Mouse (Mus musculus) neural tube, embryonic 15.5 days (tissue): ENCODE measurements around the gene Olfr140. TPM values are rescaled to one million over a fixed set of nuclear protein-coding genes. Genes with fewer than 3 reads are reported as not detected.

Experiments
- ATAC-seq: fragments of 200-750 bp; cut with Nextera tagmentation; 2 replicates; pipeline ENCODE4 v1.8.0; 2017; ENCODE audit warnings: mild to moderate bottlenecking, moderate TSS enrichment, moderate library complexity; ENCODE audit not compliant: low FRiP score
- H3K27ac ChIP-seq: fragments of 300-500 bp; sonication (generic); replicated peaks from 2 replicates; pipeline ENCODE4 v1.5.1; 2015; ENCODE audit warnings: mild to moderate bottlenecking, inconsistent platforms
- H3K27me3 ChIP-seq: fragments of 300-500 bp; sonication (generic); replicated peaks from 2 replicates; pipeline ENCODE4 v1.6.1; 2015; ENCODE audit warnings: inconsistent platforms
- H3K36me3 ChIP-seq: fragments of 300-500 bp; sonication (generic); 2 replicates; pipeline ENCODE4 v1.6.1; 2015; ENCODE audit warnings: inconsistent platforms
- H3K4me1 ChIP-seq: fragments of 300-500 bp; sonication (generic); 2 replicates; pipeline ENCODE4 v1.6.1; 2015; ENCODE audit warnings: inconsistent platforms
- H3K4me2 ChIP-seq: fragments of 300-500 bp; sonication (generic); 2 replicates; pipeline ENCODE4 v1.6.1; 2015; ENCODE audit warnings: inconsistent platforms, mild to moderate bottlenecking, moderate library complexity
- H3K4me3 ChIP-seq: fragments of 300-500 bp; sonication (generic); replicated peaks from 2 replicates; pipeline ENCODE4 v1.5.1; 2015; ENCODE audit warnings: mild to moderate bottlenecking, inconsistent platforms
- H3K9ac ChIP-seq: fragments of 300-500 bp; sonication (generic); replicated peaks from 2 replicates; pipeline ENCODE4 v1.6.1; 2015; ENCODE audit warnings: mild to moderate bottlenecking, inconsistent platforms
- H3K9me3 ChIP-seq: fragments of 300-500 bp; sonication (generic); replicated peaks from 2 replicates; pipeline ENCODE4 v1.6.1; 2016; ENCODE audit warnings: inconsistent platforms
- WGBS: fragments of 180-500 bp; shearing (Covaris S2); methylation state at CpG from one replicate; pipeline ENCODE4 v1.1.7; 2015; ENCODE audit warnings: mixed read lengths; 5-methylcytosine and 5-hydroxymethylcytosine counted together
- polyA plus RNA-seq: library from polyadenylated mRNA; unstranded; fragments of >200 nt; fragmentation: Nextera tagmentation; extraction: Ambion mirVana; gene quantifications from 2 replicates; pipeline ENCODE4 v1.2.1, GENCODE M21; 2015

Gene Olfr140
- polyA plus RNA-seq = not detected in 2 replicates

- ATAC-seq = no peak
- no peak within 1 kb of the TSS for H3K9ac ChIP-seq
- no peaks in the 10 kb centered on the region for H3K36me3 ChIP-seq
- H3K27me3 ChIP-seq = no peaks in the 10 kb centered on the region
- no peaks in the 10 kb centered on the region for H3K9me3 ChIP-seq
- H3K27ac ChIP-seq = no peak within 1 kb of the TSS
- no peak within 1 kb of the TSS for H3K4me2 ChIP-seq
- no peak within 1 kb of the TSS for H3K4me3 ChIP-seq
- H3K4me1 ChIP-seq = no peaks in the 10 kb centered on the region
Measured at GRCm38 (mm10) chr2:90063494-90063893, at the start of gene Olfr140. TSS of gene Olfr140 (minus strand) at chr2:90063594.

DNA sequence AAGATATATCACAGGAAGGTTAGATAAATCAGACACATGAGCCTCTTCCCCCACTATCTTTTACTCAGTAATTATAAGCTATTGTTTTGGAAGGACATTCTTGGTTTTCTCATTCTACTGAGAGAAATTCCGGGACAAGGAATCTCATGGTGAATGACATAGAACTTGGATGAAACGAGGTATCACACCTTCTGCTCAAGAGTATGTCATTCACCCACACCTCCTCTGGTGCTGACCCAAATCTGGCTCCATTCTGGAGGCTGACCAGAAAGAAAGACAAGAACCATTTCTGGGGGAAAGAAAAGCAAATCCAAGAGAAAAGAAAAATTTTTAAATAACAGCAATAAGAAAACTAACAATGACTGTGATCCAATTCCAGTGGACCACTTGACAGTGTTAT lies 6.7 kb upstream of the Olfr140 start:
- 78% methylated on average over 2 of the region's 2 CpGs for WGBS

GRCm38 (mm10) chr2:90035037-90035436 lies 28.4 kb downstream of the Olfr140 start, which contains the start of gene Olfr1265:
TSS of gene Olfr1265 (plus strand) at chr2:90035337.
- Histone ChIP-seq H3K36me3 (no peaks in the 10 kb centered on the region), H3K9ac (no peak within 1 kb of the TSS), H3K4me1 (no peaks in the 10 kb centered on the region), H3K27me3 (no peaks in the 10 kb centered on the region), H3K9me3 (no peaks in the 10 kb centered on the region), H3K27ac (no peak within 1 kb of the TSS), H3K4me3 (no peak within 1 kb of the TSS), H3K4me2 (no peak within 1 kb of the TSS)
- ATAC-seq = no peak

More for the DNA sequence above, 6.7 kb upstream of the Olfr140 start:
- Histone ChIP-seq H3K4me1 (no peaks in the 10 kb centered on the region), H3K9me3 (no peaks in the 10 kb centered on the region), H3K4me3 (no peak overlapping the region), H3K27ac (no peak overlapping the region), H3K9ac (no peak overlapping the region), H3K27me3 (no peaks in the 10 kb centered on the region), H3K36me3 (no peaks in the 10 kb centered on the region), H3K4me2 (no peak overlapping the region)
- ATAC-seq = no peak

GRCm38 (mm10) chr2:90025477-90025876 lies 37.9 kb downstream of the Olfr140 start, which contains the start of gene Olfr1264:
TSS of gene Olfr1264 (minus strand) at chr2:90025577.
- no peak within 1 kb of the TSS for H3K4me3 ChIP-seq
- H3K4me1 ChIP-seq = no peaks in the 10 kb centered on the region
- no peaks in the 10 kb centered on the region for H3K27me3 ChIP-seq
- H3K9ac ChIP-seq = no peak within 1 kb of the TSS
- no peak within 1 kb of the TSS for H3K27ac ChIP-seq
- no peak within 1 kb of the TSS for H3K4me2 ChIP-seq
- WGBS = 84% methylated on average over 2 of the region's 2 CpGs
- ATAC-seq = no peak
- no peaks in the 10 kb centered on the region for H3K9me3 ChIP-seq
- H3K36me3 ChIP-seq = no peaks in the 10 kb centered on the region

GRCm38 (mm10) chr2:90011831-90012230 lies 51.6 kb downstream of the Olfr140 start, which contains the start of gene Olfr1263:
TSS of gene Olfr1263 (plus strand) at chr2:90012131.
- no peak within 1 kb of the TSS for H3K27ac ChIP-seq
- ATAC-seq = no peak
- H3K9me3 ChIP-seq = no peaks in the 10 kb centered on the region
- WGBS = 78% methylated on average over 2 of the region's 2 CpGs
- H3K4me3 ChIP-seq = no peak within 1 kb of the TSS
- H3K4me1 ChIP-seq = no peaks in the 10 kb centered on the region
- no peak within 1 kb of the TSS for H3K4me2 ChIP-seq
- H3K36me3 ChIP-seq = no peaks in the 10 kb centered on the region
- H3K9ac ChIP-seq = no peak within 1 kb of the TSS
- H3K27me3 ChIP-seq = no peaks in the 10 kb centered on the region

- no peaks in the 10 kb centered on the region for H3K4me1 ChIP-seq
- ATAC-seq = no peak
- no peak within 1 kb of the TSS for H3K4me2 ChIP-seq
- H3K27me3 ChIP-seq = no peaks in the 10 kb centered on the region
- no peak within 1 kb of the TSS for H3K4me3 ChIP-seq
- H3K27ac ChIP-seq = no peak within 1 kb of the TSS
- no peaks in the 10 kb centered on the region for H3K9me3 ChIP-seq
- no peaks in the 10 kb centered on the region for H3K36me3 ChIP-seq
- H3K9ac ChIP-seq = no peak within 1 kb of the TSS
Measured at GRCm38 (mm10) chr2:89999845-90000244, 63.5 kb downstream of the Olfr140 start, which contains the start of gene Olfr1262. TSS of gene Olfr1262 (plus strand) at chr2:90000145.

Other genes starting within 250 kb of the Olfr140 start
- not detected in 2 replicates for gene Olfr1256, start 222.0 kb downstream of the Olfr140 start, polyA plus RNA-seq
- 0.29 TPM in 1 of 2 replicates, not detected in the other for gene Olfr48, start 215.4 kb downstream of the Olfr140 start, polyA plus RNA-seq
- gene Olfr1257, start 185.2 kb downstream of the Olfr140 start, polyA plus RNA-seq = not detected in 2 replicates
- gene Olfr1258, start 136.3 kb downstream of the Olfr140 start, polyA plus RNA-seq = not detected in 2 replicates
- gene Olfr1259, start 114.9 kb downstream of the Olfr140 start, polyA plus RNA-seq = not detected in 2 replicates
- gene Olfr1260, start 89.3 kb downstream of the Olfr140 start, polyA plus RNA-seq = not detected in 2 replicates
- gene Olfr1261, start 72.4 kb downstream of the Olfr140 start, polyA plus RNA-seq = not detected in 2 replicates
- gene Olfr1262, start 63.4 kb downstream of the Olfr140 start, polyA plus RNA-seq = not detected in 2 replicates
- not detected in 2 replicates for gene Olfr1263, start 51.5 kb downstream of the Olfr140 start, polyA plus RNA-seq
- gene Olfr1264, start 38.0 kb downstream of the Olfr140 start, polyA plus RNA-seq = not detected in 2 replicates
- not detected in 2 replicates for gene Olfr1265, start 28.3 kb downstream of the Olfr140 start, polyA plus RNA-seq
- gene Olfr1269, start 57.8 kb upstream of the Olfr140 start, polyA plus RNA-seq = not detected in 2 replicates
- gene Olfr32, start 78.7 kb upstream of the Olfr140 start, polyA plus RNA-seq = not detected in 2 replicates
- gene Olfr1270, start 89.5 kb upstream of the Olfr140 start, polyA plus RNA-seq = not detected in 2 replicates
- not detected in 2 replicates for gene Olfr1506, start 160.9 kb upstream of the Olfr140 start, polyA plus RNA-seq
- gene Olfr142, start 194.0 kb upstream of the Olfr140 start, polyA plus RNA-seq = not detected in 2 replicates
- gene Olfr1271, start 207.4 kb upstream of the Olfr140 start, polyA plus RNA-seq = not detected in 2 replicates
- gene Olfr1272, start 229.2 kb upstream of the Olfr140 start, polyA plus RNA-seq = not detected in 2 replicates